Mouse (Mus musculus): ENCODE data around the gene Fbln7. TPM values are rescaled to one million over a fixed set of nuclear protein-coding genes. Genes with fewer than 3 reads are reported as not detected.

The Fbln7 gene
- total and polyA plus RNA-seq, 2 experiments from 2014 or later, result 2.6 TPM

GRCm38 (mm10) chr2:128863777-128864331 lies 1.1 kb downstream of the Fbln7 start:
- H3K4me1 ChIP-seq (ENCODE audit: insufficient read depth), result 0 out of 2 replicates have a peak, but pooled peaks cover 7% of the 10 kb centered on the region
- no peaks in the 10 kb centered on the region for H3K36me3 ChIP-seq (ENCODE audit: insufficient read depth)
- ATAC-seq (peak; percentile 73), DNase-seq (peak; percentile 41)
- H3K4me3 ChIP-seq (ENCODE audit: low read depth, low read length), result peak overlapping the region; percentile 49
- no peak overlapping the region for H3K27ac ChIP-seq (ENCODE audit: low read depth, low read length)
- H3K4me2 ChIP-seq (ENCODE audit: low read depth), result peak overlapping the region; percentile 97
- H3K9ac ChIP-seq, result peak overlapping the region; percentile 46
- peak; percentile 41 for TF ChIP-seq CTCF (IDR thresholded peaks at IDR 0.05; ENCODE audit: low read depth)
- WGBS, result under 1% methylated on average over 36 of the region's 38 CpGs
- H3K9me3 ChIP-seq (ENCODE audit: low read length), result no peaks in the 10 kb centered on the region
- H3K27me3 ChIP-seq (ENCODE audit: insufficient read depth, low read length), result no peaks in the 10 kb centered on the region

- Histone ChIP-seq H3K4me2 (ENCODE audit: low read depth) (no peak overlapping the region), H3K9me3 (ENCODE audit: low read length) (no peaks in the 10 kb centered on the region), H3K27me3 (ENCODE audit: insufficient read depth, low read length) (no peaks in the 10 kb centered on the region), H3K4me3 (ENCODE audit: low read depth, low read length) (no peak overlapping the region), H3K4me1 (ENCODE audit: insufficient read depth) (0 out of 2 replicates have a peak, but pooled peaks cover 7% of the 10 kb centered on the region), H3K36me3 (ENCODE audit: insufficient read depth) (no peaks in the 10 kb centered on the region), H3K27ac (ENCODE audit: low read depth, low read length) (no peak overlapping the region), H3K9ac (no peak overlapping the region)
- no peak for ATAC-seq
- WGBS, result 77% methylated on average over 3 of the region's 3 CpGs
- TF ChIP-seq CTCF (IDR thresholded peaks at IDR 0.05; ENCODE audit: low read depth), result no peak
- DNase-seq, result no peak
Measured at GRCm38 (mm10) chr2:128865061-128865460, 2.3 kb downstream of the Fbln7 start.

- Histone ChIP-seq H3K4me2 (ENCODE audit: low read depth) (no peak overlapping the region), H3K9me3 (ENCODE audit: low read length) (no peaks in the 10 kb centered on the region), H3K27me3 (ENCODE audit: insufficient read depth, low read length) (no peaks in the 10 kb centered on the region), H3K9ac (no peak overlapping the region), H3K4me1 (ENCODE audit: insufficient read depth) (no peaks in the 10 kb centered on the region), H3K27ac (ENCODE audit: low read depth, low read length) (no peak overlapping the region), H3K4me3 (ENCODE audit: low read depth, low read length) (no peak overlapping the region), H3K36me3 (ENCODE audit: insufficient read depth) (no peaks in the 10 kb centered on the region)
- no peak for DNase-seq
- no peak for TF ChIP-seq CTCF (IDR thresholded peaks at IDR 0.05; ENCODE audit: low read depth)
- ATAC-seq, result no peak
- 82% methylated on average over 8 of the region's 8 CpGs for WGBS
Measured at GRCm38 (mm10) chr2:128871656-128872055, 8.9 kb downstream of the Fbln7 start.

DNA sequence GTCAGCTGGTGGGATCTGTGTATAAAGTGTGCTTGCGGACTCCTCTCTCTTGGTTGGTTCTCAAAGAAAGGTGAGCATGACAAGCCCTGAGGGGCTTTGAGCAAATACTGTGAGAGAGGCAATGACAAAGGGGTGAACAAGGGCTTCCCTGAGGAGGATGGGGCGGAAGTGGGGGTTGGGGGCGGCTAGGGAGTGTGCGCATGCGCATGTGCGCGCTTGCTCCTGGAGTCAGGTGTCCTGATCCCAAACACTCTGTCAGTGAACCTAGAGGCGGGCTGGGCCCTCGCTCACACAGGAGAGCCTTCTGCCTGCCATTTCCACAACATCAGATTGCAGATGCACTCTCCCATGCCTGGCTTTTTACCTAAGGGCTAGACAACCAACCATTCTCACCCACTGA lies 9.5 kb downstream of the Fbln7 start:
- no peaks in the 10 kb centered on the region for H3K9me3 ChIP-seq (ENCODE audit: low read length)
- H3K36me3 ChIP-seq (ENCODE audit: insufficient read depth), result no peaks in the 10 kb centered on the region
- H3K9ac ChIP-seq, result no peak overlapping the region
- no peaks in the 10 kb centered on the region for H3K27me3 ChIP-seq (ENCODE audit: insufficient read depth, low read length)
- no peaks in the 10 kb centered on the region for H3K4me1 ChIP-seq (ENCODE audit: insufficient read depth)
- WGBS, result 90% methylated on average over 9 of the region's 9 CpGs
- DNase-seq (no peak), ATAC-seq (no peak)
- no peak overlapping the region for H3K27ac ChIP-seq (ENCODE audit: low read depth, low read length)
- H3K4me3 ChIP-seq (ENCODE audit: low read depth, low read length), result no peak overlapping the region
- TF ChIP-seq CTCF (IDR thresholded peaks at IDR 0.05; ENCODE audit: low read depth), result no peak
- no peak overlapping the region for H3K4me2 ChIP-seq (ENCODE audit: low read depth)

GRCm38 (mm10) chr2:128875526-128875925 lies 12.7 kb downstream of the Fbln7 start:
- Histone ChIP-seq H3K27me3 (ENCODE audit: insufficient read depth, low read length) (no peaks in the 10 kb centered on the region), H3K9ac (no peak overlapping the region), H3K27ac (ENCODE audit: low read depth, low read length) (no peak overlapping the region), H3K4me3 (ENCODE audit: low read depth, low read length) (no peak overlapping the region), H3K4me2 (ENCODE audit: low read depth) (no peak overlapping the region), H3K4me1 (ENCODE audit: insufficient read depth) (no peaks in the 10 kb centered on the region), H3K9me3 (ENCODE audit: low read length) (no peaks in the 10 kb centered on the region), H3K36me3 (ENCODE audit: insufficient read depth) (no peaks in the 10 kb centered on the region)
- DNase-seq, result no peak
- WGBS, result 74% methylated on average over 8 of the region's 8 CpGs
- ATAC-seq, result no peak
- TF ChIP-seq CTCF (IDR thresholded peaks at IDR 0.05; ENCODE audit: low read depth), result no peak

GRCm38 (mm10) chr2:128881236-128881635 lies 18.5 kb downstream of the Fbln7 start:
- H3K4me3 ChIP-seq (ENCODE audit: low read depth, low read length), result no peak overlapping the region
- ATAC-seq (no peak), DNase-seq (no peak)
- WGBS, result 71% methylated on average over 4 of the region's 4 CpGs
- no peaks in the 10 kb centered on the region for H3K4me1 ChIP-seq (ENCODE audit: insufficient read depth)
- 0 out of 2 replicates have a peak, but pooled peaks have one; percentile 28 for TF ChIP-seq CTCF (IDR thresholded peaks at IDR 0.05; ENCODE audit: low read depth)
- no peak overlapping the region for H3K4me2 ChIP-seq (ENCODE audit: low read depth)
- no peaks in the 10 kb centered on the region for H3K9me3 ChIP-seq (ENCODE audit: low read length)
- no peak overlapping the region for H3K9ac ChIP-seq
- H3K27ac ChIP-seq (ENCODE audit: low read depth, low read length), result no peak overlapping the region
- no peaks in the 10 kb centered on the region for H3K36me3 ChIP-seq (ENCODE audit: insufficient read depth)
- H3K27me3 ChIP-seq (ENCODE audit: insufficient read depth, low read length), result no peaks in the 10 kb centered on the region

DNA sequence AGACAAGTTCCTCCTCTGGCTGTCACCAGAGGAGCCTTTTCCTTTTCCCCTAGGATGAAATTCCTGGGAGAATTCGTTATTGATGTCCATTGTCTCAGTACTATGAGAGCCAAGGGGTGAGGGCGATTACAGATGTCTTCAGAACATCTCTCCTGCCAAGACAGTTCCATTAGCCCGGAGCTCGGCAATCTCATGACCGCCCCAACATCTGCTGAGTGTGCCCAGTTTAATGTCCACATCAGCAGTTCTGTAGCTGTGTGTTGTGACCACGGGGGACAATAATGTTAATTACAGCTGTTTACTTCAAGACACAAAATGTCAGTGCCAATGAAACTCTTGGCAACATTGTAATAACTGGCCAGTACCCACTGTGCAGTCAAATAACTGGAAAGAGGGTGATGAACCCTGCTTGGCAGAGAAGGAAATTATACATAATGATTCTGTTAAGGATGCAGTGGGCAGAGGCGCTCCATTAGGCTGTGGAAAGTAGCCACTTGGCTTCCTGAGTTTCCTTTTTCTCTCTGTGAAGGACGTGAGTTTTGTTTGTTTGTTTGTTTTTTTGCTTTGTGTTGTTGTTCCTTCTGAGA lies 22.5 kb downstream of the Fbln7 start:
- whole genome bisulfite sequencing, result 75% methylated on average over 8 of the region's 8 CpGs
- H3K36me3 ChIP-seq (ENCODE audit: insufficient read depth), result no peaks in the 10 kb centered on the region
- no peaks in the 10 kb centered on the region for H3K9me3 ChIP-seq (ENCODE audit: low read length)
- DNase-seq (no peak), ATAC-seq (no peak)
- no peak overlapping the region for H3K9ac ChIP-seq
- H3K4me1 ChIP-seq (ENCODE audit: insufficient read depth), result no peaks in the 10 kb centered on the region
- no peak overlapping the region for H3K4me2 ChIP-seq (ENCODE audit: low read depth)
- H3K4me3 ChIP-seq (ENCODE audit: low read depth, low read length), result no peak overlapping the region
- no peak for TF ChIP-seq CTCF (IDR thresholded peaks at IDR 0.05; ENCODE audit: low read depth)
- H3K27ac ChIP-seq (ENCODE audit: low read depth, low read length), result no peak overlapping the region
- H3K27me3 ChIP-seq (ENCODE audit: insufficient read depth, low read length), result no peaks in the 10 kb centered on the region
